Mouse (Mus musculus): ENCODE results near the gene Casc3. TPM values are rescaled to one million over a fixed set of nuclear protein-coding genes. Genes with fewer than 3 reads are reported as not detected.

The Casc3 gene
- 63.2 and 67.4 TPM in 2 replicates for polyA plus RNA-seq (2016; fragmentation: Nextera tagmentation; extraction: Ambion mirVana)

- peaks cover 12% of the 10 kb centered on the region for H3K4me1 ChIP-seq
- H3K36me3 ChIP-seq (replicated peaks) = peaks cover 85% of the 10 kb centered on the region
- no peak within 1 kb of the TSS for H3K4me2 ChIP-seq
- no peak within 1 kb of the TSS for H3K27ac ChIP-seq
- H3K9me3 ChIP-seq = no peaks in the 10 kb centered on the region
- WGBS = 93% methylated on average over 5 of the region's 5 CpGs
- no peaks in the 10 kb centered on the region for H3K27me3 ChIP-seq
- no peak for ATAC-seq (ENCODE audit: low FRiP score)
- no peak within 1 kb of the TSS for H3K4me3 ChIP-seq (replicated peaks)
- H3K9ac ChIP-seq = no peak within 1 kb of the TSS
Measured at GRCm38 (mm10) chr11:98804605-98805004, at the start of gene Casc3. Gene Casc3 (plus strand): TSS chr11:98804905.

GRCm38 (mm10) chr11:98755726-98756380, 48.9 kb upstream of the Casc3 start:
- Histone ChIP-seq H3K4me1 (peaks cover 34% of the 10 kb centered on the region), H3K36me3 (replicated peaks) (peaks cover 49% of the 10 kb centered on the region), H3K4me3 (replicated peaks) (no peak overlapping the region), H3K9ac (no peak overlapping the region), H3K4me2 (no peak overlapping the region), H3K27ac (no peak overlapping the region), H3K9me3 (no peaks in the 10 kb centered on the region), H3K27me3 (no peaks in the 10 kb centered on the region)
- WGBS = 93% methylated on average over 6 of the region's 6 CpGs
- no peak for ATAC-seq (ENCODE audit: low FRiP score)

- Histone ChIP-seq H3K4me3 (replicated peaks) (no peak overlapping the region), H3K4me1 (peaks cover 25% of the 10 kb centered on the region), H3K4me2 (no peak overlapping the region), H3K27ac (no peak overlapping the region), H3K9me3 (no peaks in the 10 kb centered on the region), H3K27me3 (no peaks in the 10 kb centered on the region), H3K36me3 (replicated peaks) (peaks cover 54% of the 10 kb centered on the region), H3K9ac (no peak overlapping the region)
- 85% methylated on average over 12 of the region's 12 CpGs for WGBS
- ATAC-seq (ENCODE audit: low FRiP score) = no peak
Measured at GRCm38 (mm10) chr11:98756711-98757110, 48.0 kb upstream of the Casc3 start.

- Histone ChIP-seq H3K4me2 (no peak overlapping the region), H3K27ac (no peak overlapping the region), H3K9ac (no peak overlapping the region), H3K4me3 (replicated peaks) (no peak overlapping the region), H3K36me3 (replicated peaks) (peaks cover 68% of the 10 kb centered on the region), H3K9me3 (no peaks in the 10 kb centered on the region), H3K4me1 (peaks cover 19% of the 10 kb centered on the region), H3K27me3 (no peaks in the 10 kb centered on the region)
- whole genome bisulfite sequencing = 93% methylated on average over 4 of the region's 4 CpGs
- no peak for ATAC-seq (ENCODE audit: low FRiP score)
Measured at GRCm38 (mm10) chr11:98761939-98762338, 42.8 kb upstream of the Casc3 start.

GRCm38 (mm10) chr11:98762756-98763501, 41.8 kb upstream of the Casc3 start:
- no peaks in the 10 kb centered on the region for H3K27me3 ChIP-seq
- H3K4me1 ChIP-seq = peaks cover 29% of the 10 kb centered on the region
- no peak for ATAC-seq (ENCODE audit: low FRiP score)
- H3K4me3 ChIP-seq (replicated peaks) = no peak overlapping the region
- no peak overlapping the region for H3K4me2 ChIP-seq
- no peak overlapping the region for H3K27ac ChIP-seq
- WGBS = 68% methylated on average over 17 of the region's 17 CpGs
- H3K9ac ChIP-seq = no peak overlapping the region
- peaks cover 60% of the 10 kb centered on the region for H3K36me3 ChIP-seq (replicated peaks)
- H3K9me3 ChIP-seq = no peaks in the 10 kb centered on the region

GRCm38 (mm10) chr11:98763502-98763861, 41.2 kb upstream of the Casc3 start:
- Histone ChIP-seq H3K4me2 (no peak overlapping the region), H3K9me3 (no peaks in the 10 kb centered on the region), H3K27me3 (no peaks in the 10 kb centered on the region), H3K36me3 (replicated peaks) (peaks cover 56% of the 10 kb centered on the region), H3K9ac (no peak overlapping the region), H3K4me1 (peaks cover 35% of the 10 kb centered on the region), H3K27ac (no peak overlapping the region), H3K4me3 (replicated peaks) (no peak overlapping the region)
- ATAC-seq (ENCODE audit: low FRiP score) = no peak
- 89% methylated on average over 8 of the region's 8 CpGs for WGBS

GRCm38 (mm10) chr11:98764091-98764490, 40.6 kb upstream of the Casc3 start:
- peaks cover 41% of the 10 kb centered on the region for H3K4me1 ChIP-seq
- peaks cover 54% of the 10 kb centered on the region for H3K36me3 ChIP-seq (replicated peaks)
- no peaks in the 10 kb centered on the region for H3K9me3 ChIP-seq
- H3K27me3 ChIP-seq = no peaks in the 10 kb centered on the region
- no peak overlapping the region for H3K27ac ChIP-seq
- no peak overlapping the region for H3K4me3 ChIP-seq (replicated peaks)
- H3K9ac ChIP-seq = no peak overlapping the region
- WGBS = 85% methylated on average over 18 of the region's 18 CpGs
- no peak overlapping the region for H3K4me2 ChIP-seq
- no peak for ATAC-seq (ENCODE audit: low FRiP score)

- Histone ChIP-seq H3K36me3 (replicated peaks) (peaks cover 56% of the 10 kb centered on the region), H3K4me1 (peaks cover 41% of the 10 kb centered on the region)
Measured at GRCm38 (mm10) chr11:98764746-98765145, 40.0 kb upstream of the Casc3 start.

GRCm38 (mm10) chr11:98765421-98766309, 39.0 kb upstream of the Casc3 start:
- Histone ChIP-seq H3K36me3 (replicated peaks) (peaks cover 60% of the 10 kb centered on the region), H3K4me3 (replicated peaks) (no peak overlapping the region), H3K4me1 (peaks cover 41% of the 10 kb centered on the region), H3K9ac (peak overlapping the region; percentile 45), H3K9me3 (no peaks in the 10 kb centered on the region), H3K27me3 (no peaks in the 10 kb centered on the region), H3K27ac (peak overlapping the region; percentile 57), H3K4me2 (no peak overlapping the region; the same call in 1 of the 2 replicates)
- no peak for ATAC-seq (ENCODE audit: low FRiP score)
- 48% methylated on average over 9 of the region's 9 CpGs for WGBS

More at GRCm38 (mm10) chr11:98764746-98765145, 40.0 kb upstream of the Casc3 start:
- Histone ChIP-seq H3K27ac (no peak overlapping the region), H3K4me3 (replicated peaks) (no peak overlapping the region), H3K27me3 (no peaks in the 10 kb centered on the region), H3K4me2 (no peak overlapping the region), H3K9me3 (no peaks in the 10 kb centered on the region), H3K9ac (no peak overlapping the region)
- ATAC-seq (ENCODE audit: low FRiP score) = no peak

- Histone ChIP-seq H3K36me3 (replicated peaks) (peaks cover 62% of the 10 kb centered on the region), H3K4me1 (peaks cover 41% of the 10 kb centered on the region), H3K9ac (peak overlapping the region; percentile 45; the same call in 1 of the 2 replicates)
Measured at GRCm38 (mm10) chr11:98766346-98766745, 38.4 kb upstream of the Casc3 start.

GRCm38 (mm10) chr11:98766816-98767215, 37.9 kb upstream of the Casc3 start:
- Histone ChIP-seq H3K4me1 (peaks cover 41% of the 10 kb centered on the region), H3K27ac (peak overlapping the region; percentile 57), H3K4me2 (peak overlapping the region; percentile 47), H3K27me3 (no peaks in the 10 kb centered on the region), H3K36me3 (replicated peaks) (peaks cover 64% of the 10 kb centered on the region), H3K9ac (peak overlapping the region; percentile 45; the same call in 1 of the 2 replicates), H3K9me3 (no peaks in the 10 kb centered on the region), H3K4me3 (replicated peaks) (no peak overlapping the region)
- 60% methylated on average over 5 of the region's 5 CpGs for WGBS
- peak; percentile 36 for ATAC-seq (ENCODE audit: low FRiP score)

More at GRCm38 (mm10) chr11:98766346-98766745, 38.4 kb upstream of the Casc3 start:
- no peak; the same call in 1 of the 2 replicates for ATAC-seq (ENCODE audit: low FRiP score)
- Histone ChIP-seq H3K4me2 (no peak overlapping the region), H3K27ac (peak overlapping the region; percentile 57), H3K4me3 (replicated peaks) (no peak overlapping the region), H3K27me3 (no peaks in the 10 kb centered on the region), H3K9me3 (no peaks in the 10 kb centered on the region)
- WGBS = 70% methylated on average over 1 of the region's 2 CpGs

GRCm38 (mm10) chr11:98767276-98767675, 37.4 kb upstream of the Casc3 start:
- Histone ChIP-seq H3K27ac (peak overlapping the region; percentile 57), H3K27me3 (no peaks in the 10 kb centered on the region), H3K4me2 (peak overlapping the region; percentile 47), H3K9me3 (no peaks in the 10 kb centered on the region), H3K4me3 (replicated peaks) (no peak overlapping the region), H3K9ac (peak overlapping the region; percentile 45; the same call in 1 of the 2 replicates), H3K4me1 (peaks cover 41% of the 10 kb centered on the region), H3K36me3 (replicated peaks) (peaks cover 61% of the 10 kb centered on the region)
- WGBS = 23% methylated on average over 9 of the region's 9 CpGs
- ATAC-seq (ENCODE audit: low FRiP score) = peak; percentile 51

All from forebrain, embryonic 12.5 days (tissue).